Mouse (Mus musculus) ES-Bruce4 (cell line): ENCODE measurements around the gene Setd1b.

ENCODE experiments used
- CTCF ChIP-seq: IDR thresholded peaks from one replicate; pipeline ENCODE4 v1.8.1; 2011; ENCODE audit warnings: low read depth, low read length
- EP300 ChIP-seq: IDR thresholded peaks from 2 replicates; pipeline ENCODE4 v1.6.1; 2011; ENCODE audit warnings: low read depth, low read length; ENCODE audit not compliant: insufficient read depth
- POLR2A ChIP-seq: IDR thresholded peaks from one replicate; pipeline ENCODE4 v1.8.1; 2011; ENCODE audit warnings: low read length; ENCODE audit not compliant: insufficient read depth

GRCm38 (mm10) chr5:123151077-123151476 is 9.1 kb downstream of the Setd1b start:
- no peak for TF ChIP-seq CTCF
- no peak for TF ChIP-seq POLR2A
- TF ChIP-seq EP300, result no peak
